Mouse (Mus musculus) retina, postnatal 7 days (tissue): ENCODE measurements around the gene Pnrc1.
"Not testable (repeated sequence)": the region's sequence is repeated elsewhere in the genome, so short reads cannot be mapped to it uniquely, and the experiment has no call there.

Source experiments
- DNase-seq: peaks from one replicate; pipeline ENCODE4 v3.0.0-alpha.2; 2012; ENCODE audit warnings: low read depth, low spot score

Pnrc1 gene

DNA sequence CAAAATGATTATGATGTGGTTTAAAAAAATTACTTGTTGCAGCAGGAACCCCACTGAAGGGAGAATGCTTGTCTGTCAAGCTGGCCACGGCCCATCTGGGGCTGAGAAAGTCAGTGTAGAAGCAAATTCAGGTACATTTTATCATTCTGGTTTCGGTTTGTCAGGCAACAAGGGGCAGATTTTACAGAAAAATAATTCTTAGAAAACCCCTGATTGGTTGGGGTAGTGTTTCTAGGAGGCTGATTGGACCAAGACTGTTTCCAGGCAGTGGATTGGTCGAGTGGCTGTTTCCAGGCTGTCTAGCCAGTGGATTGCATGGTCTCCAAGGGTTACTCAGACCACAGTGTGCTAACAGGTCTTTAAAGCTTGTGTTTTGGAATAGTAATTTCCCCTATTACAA, at the start of gene Pnrc1:
Gene Pnrc1, minus strand, starts transcription at position 162 of the 400 bp plus-strand sequence.
- DNase-seq, result no peak

DNA sequence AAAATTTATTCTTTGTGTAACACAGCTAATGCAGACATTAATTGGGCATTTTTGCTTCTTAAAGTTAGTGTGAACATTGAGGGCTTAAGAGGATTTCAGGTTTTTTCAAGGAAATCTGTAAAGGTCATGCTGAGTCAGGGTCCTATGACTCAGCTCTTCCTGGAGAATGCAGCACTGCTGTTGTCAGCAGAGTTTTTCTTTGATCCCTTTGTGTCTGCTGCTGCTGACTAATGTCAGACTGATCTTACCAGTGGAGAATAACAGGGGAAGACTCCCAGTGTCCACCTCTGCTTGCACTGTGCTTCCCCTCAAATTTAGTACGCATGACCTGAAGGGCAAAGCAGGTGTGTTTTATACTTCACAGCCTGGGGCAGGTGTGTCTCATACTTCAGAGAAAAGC, 48.0 kb upstream of the Pnrc1 start:
- DNase-seq, result no peak

DNA sequence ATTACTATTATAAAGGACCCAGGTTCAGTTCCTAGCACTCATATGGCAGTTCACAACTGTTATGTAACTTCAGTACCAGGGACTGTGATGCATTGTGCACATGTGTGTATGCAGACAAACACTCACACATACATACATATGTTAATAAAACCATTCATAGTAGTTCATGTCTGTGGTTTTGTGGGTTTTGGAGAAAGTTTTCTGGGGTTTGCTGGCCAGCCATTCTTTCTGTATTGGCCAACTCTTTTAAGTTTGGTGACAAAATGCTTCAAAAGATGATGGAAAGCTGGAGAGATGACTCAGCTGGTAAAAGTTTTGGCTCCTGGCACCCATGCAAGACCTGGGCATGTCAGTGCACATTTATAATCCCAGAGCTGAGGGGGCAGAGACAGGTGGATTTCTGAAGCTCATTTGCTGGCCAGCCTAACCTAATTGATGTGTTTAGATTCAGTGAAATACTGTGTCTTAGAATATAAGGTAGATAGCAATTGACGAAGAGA, 43.0 kb upstream of the Pnrc1 start:
- no peak for DNase-seq

DNA sequence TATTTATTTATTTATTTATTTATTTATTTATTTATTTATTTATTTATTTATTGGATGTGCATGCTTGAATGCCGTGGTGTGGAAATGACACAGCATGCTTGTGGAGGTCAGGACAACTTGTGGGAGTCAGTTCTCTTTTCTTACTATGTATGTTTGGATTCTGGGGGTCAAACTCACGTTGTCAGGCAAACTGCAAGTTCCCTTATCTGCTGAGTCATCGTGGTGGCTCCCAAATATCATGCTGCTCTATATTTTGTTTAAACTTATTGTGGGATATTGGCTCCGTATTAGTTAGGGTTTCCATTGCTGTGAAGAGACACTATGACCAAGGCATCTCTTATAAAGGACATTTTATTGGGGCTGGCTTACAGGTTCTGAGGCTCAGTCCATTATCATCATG, 41.2 kb upstream of the Pnrc1 start:
- DNase-seq, result no peak

DNA sequence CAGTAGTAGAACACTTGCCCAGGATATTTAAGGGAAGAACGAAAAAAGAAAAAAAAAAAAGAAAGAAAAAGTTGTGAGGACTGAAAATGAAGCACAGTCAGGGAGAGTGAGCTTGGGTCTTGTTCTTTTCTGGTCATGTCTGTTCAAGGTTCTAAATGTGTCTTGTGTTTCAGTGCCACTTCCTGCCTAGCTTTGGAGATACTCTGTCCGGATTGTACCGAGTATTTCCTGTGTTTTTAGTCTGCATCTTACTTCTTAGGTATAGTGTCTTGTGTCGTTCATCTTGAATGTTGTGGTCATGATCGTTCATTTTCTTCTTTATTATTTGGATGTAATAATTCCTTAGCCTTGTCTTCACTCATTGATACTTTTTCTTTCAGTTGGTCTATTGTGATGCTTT, 25.9 kb upstream of the Pnrc1 start:
- DNase-seq, result no peak

DNA sequence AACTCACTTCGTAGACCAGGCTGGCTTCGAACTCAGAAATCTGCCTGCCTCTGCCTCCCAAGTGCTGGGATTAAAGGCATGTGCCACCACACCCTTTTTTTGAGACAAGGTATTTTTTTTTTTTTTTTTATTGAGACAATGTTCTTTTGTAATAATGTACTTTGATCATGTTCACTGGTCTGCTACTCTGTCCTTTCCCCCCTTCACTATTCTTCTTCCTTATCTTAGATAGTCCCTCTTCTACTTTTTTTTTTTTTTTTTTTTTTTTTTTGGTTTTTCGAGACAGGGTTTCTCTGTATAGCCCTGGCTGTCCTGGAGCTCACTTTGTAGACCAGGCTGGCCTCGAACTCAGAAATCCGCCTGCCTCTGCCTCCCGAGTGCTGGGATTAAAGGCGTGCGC, 24.2 kb upstream of the Pnrc1 start:
- not testable (repeated sequence) for DNase-seq

DNA sequence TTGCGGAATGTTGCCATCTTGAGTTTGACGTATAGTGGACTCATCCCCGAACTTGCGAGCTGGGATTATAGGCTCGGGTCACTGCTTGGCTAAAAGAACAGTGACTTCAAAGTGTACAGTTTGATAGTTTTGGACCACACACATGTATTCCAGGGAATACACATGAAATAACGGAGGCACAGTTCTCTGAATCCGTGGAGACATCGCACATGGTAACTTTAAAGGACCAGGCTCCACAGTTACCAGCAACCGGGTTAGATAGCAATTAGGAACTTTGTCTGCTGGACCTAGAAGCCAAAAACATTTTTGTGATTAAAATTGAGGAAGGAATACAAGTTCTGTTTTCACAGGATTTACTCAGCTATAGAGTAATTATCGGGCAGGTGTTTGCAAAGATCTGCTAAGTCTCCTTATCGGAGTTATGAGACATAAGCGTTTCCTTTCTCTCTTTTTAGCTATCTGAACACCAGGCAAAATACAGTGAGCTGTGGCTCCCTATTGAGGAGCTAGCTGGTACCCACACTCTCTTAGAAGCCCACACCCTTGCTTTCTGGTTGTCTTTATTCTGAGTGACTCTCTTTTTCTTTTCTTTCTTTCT, 21.0 kb upstream of the Pnrc1 start:
- DNase-seq, result no peak

DNA sequence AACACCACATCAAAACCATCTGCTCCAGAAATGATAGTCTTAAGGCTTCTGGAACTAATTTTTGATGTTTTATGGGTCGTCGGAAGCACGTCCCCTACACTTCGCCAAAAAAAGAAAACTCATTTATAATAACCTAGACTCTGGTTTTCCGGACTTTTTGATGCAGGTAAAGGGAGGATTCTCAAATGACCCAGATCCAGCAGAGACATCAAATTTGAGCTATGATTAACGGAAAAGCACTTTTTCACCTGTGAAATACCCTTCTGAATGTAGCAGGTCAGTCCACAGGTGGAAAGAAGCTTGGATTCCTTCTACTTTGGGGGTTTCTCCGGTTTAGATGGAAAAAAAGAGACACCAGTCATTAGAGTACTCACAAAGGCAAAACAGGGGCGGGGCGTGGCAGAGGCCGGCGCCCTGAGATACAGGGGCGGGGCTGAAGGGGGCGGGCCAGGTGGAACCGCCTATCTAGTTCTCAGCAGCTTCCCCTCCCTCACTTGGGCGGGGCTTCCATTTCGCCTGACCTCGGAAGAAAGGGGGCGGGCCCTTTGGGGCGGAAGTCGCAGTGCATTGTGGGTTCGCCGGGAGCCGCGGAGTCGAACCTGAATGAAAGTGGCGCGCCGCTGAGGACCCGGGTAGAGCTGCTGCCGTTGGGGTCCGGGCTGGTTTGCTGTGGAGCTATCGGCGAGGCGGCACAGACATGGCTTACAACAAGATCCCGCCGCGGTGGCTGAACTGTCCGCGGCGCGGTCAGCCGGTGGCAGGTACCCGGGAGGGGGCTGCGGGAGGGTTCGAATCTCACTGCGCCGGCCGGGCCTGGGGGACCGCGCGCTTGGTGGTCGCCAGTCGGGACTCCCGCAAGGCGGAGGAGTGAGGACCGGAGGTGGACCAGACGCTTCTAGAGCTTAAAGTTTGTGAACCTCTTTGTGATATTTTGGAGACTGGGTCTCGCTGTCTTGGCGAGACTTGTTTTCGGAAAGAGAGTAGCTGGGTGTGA, 20.1 kb upstream of the Pnrc1 start, which contains the start of gene Rngtt:
Gene Rngtt, plus strand, starts transcription at position 548 of the 994 bp plus-strand sequence.
- DNase-seq, result peak; percentile 92

DNA sequence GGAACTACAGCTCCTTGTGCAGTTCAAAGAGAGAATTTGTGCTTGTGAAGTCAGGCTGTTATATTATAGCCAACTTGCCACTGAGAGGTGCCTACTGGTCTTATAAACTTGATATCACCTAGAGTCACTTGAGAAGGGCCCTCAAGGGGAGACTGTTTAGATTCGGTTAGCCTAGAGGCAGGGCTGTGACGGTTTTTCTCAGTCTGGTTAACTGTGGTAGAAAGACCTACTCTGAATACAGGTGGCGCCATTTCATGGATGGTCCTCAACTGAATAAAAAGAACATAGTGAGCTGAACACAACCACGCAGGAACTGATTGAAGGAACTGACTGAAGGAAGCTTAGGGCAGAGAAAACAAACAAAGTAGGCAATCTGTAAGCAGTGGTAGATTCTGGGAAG, 17.2 kb upstream of the Pnrc1 start:
- no peak for DNase-seq

DNA sequence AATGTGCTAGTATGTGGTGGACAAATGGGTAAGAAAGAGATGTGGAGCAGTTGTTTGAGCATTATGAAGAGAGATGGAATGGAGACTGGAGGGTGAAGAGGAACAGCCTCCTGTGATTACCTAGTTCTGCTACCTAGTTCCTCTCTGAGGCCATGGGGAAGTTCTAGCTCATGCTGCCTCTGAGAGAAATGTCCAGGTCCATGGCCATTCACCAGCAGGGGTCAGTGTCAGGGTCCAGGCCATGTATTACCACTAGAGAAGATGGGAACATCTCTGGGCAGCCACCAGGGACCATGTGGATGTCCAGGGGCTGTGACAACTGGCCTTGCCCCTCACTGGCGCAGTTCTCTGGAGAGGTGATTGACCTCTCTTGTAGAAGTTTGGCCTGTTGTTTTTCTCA, 13.1 kb upstream of the Pnrc1 start:
- DNase-seq, result no peak

DNA sequence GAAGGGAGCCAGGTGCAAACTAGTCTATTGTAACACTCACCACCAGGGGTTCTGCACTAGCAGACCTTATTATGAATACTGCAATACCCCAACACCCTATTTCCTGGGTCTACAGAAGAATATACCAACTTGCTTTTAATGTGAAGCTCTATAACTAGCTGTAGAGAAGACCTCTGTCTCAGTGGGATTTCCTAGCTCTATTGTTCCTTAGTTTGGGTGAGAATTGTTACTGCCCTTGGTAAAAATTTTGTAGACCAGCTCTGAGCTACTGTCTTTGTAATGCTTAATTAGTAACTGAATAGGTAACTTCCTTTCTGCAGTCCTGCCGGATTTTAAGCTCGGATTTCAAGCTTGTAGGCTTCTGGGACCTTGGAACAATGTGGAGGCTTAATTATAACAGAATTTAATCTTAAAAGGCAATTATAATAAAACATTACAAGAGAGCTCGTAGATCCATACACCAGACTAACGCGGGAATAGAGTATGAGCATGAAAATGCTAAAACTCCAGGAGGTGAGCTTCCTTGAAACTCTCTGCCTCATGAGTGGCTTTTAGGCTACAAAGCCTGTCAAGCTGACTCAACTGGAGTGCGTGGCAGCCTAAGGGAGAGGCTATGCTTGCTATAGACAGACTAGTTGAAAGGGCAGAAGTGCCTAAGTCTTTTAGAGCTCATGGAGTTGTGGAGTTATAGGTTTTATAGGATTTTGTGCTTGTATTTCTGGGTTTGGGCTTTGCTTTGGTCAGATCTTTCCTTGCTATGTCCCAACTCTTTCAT, 11.1 kb upstream of the Pnrc1 start:
- not testable (repeated sequence) for DNase-seq

DNA sequence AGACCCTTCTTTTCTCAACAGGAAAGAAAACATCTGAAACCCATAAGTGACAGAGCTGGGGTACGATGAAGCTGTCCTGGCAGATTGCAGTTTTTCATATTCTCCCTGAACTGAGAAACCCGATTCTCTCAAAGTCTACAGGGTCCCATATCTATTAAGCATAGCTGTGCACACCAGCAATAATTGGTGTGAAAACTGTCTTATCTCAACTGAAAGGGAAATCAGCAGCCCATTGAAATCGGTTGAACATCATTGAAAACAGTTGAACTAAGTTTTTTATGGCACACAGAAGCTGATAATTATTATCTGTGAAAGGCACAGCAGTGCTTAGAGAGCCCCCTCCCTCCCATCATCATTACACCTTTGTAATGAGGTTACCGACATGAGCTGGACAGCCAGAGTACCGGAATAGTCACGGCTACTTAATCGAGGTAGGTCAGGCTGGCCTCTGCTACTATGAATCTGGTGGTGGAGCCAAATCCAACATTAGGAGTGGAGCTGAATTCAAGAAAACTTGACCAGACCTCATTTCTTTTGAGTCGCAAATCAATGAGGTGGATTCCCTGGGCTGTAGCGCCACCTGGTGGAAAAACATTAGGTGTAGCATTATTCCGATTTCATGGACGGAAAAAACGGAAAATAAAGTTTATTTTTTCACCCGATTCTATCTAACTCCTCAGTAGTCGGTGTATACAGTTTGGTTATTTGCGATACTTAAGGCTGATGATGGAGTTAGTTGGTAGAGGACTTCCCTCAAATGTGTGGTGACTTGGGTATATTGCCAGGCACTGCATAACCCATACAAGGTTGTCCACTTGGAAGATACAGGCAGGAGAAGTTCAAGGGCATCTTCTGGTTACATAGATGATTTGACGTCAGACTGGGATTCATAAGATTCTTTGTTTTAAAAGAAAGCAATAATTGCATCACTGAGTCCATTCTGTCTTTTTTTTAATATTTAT, 2.7 kb upstream of the Pnrc1 start:
- DNase-seq, result peak; percentile 56

DNA sequence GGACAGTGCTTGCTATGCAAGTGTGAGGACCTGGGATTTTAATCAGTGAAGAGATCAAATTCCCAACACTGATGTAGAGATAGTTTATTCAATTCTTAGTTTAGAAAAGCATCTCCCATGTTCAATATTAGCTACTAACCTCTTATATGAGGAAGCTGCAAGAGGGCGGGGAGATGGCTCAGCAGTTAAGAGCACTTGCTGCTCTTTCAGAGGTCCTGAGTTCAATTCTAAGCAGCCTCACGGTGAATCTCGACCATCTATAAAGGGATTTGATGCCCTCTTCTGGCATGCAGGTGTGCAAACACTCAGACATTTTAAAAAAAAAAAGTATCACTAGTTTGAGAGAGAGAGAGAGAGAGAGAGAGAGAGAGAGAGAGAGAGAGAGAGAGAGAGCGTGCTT, 915 bp upstream of the Pnrc1 start:
- no peak for DNase-seq

DNA sequence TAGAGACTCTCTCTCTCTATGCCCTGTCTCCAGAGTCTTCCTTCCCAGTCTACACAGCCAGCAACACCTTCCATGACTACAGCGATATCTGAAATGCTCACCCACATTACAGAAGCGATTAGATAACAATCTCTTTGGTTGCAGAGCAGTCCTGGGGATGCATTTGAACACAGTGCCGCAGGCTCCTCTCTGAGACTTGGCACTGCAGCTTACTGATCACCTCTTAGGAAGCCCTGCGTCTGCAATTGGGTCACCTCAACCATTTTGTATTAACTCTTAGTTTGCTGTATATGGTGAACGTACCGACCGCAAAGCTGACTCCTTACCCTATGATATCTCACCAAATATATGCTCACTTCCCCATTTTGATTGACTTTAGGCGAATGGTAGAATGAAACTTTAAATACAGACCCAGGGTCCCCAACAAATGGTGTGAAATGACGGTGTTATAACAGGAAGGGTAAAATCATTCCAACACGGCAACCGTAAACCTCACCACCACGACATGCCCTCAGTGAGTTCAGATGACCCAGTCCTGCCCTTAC, 785 bp downstream of the Pnrc1 start:
- DNase-seq, result no peak

DNA sequence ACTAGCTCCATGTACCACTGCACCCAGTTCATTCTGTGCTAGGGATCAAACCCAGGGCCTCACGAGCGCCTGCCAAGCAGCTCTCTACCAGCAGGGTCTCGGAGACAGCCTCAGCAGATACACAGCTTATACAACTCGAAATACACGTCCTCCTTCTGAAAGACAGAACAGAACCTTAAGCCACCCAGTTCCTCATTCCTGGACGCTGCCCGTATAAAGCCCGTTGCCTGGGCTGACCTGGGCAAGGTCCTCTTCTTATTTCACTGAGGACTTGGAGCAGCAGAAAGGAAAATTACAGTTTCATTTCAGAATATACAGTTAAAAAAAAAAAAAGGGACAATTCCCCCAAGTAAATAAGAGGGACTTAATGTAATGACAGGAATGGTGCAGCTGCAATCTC, 4.5 kb downstream of the Pnrc1 start:
- no peak for DNase-seq

DNA sequence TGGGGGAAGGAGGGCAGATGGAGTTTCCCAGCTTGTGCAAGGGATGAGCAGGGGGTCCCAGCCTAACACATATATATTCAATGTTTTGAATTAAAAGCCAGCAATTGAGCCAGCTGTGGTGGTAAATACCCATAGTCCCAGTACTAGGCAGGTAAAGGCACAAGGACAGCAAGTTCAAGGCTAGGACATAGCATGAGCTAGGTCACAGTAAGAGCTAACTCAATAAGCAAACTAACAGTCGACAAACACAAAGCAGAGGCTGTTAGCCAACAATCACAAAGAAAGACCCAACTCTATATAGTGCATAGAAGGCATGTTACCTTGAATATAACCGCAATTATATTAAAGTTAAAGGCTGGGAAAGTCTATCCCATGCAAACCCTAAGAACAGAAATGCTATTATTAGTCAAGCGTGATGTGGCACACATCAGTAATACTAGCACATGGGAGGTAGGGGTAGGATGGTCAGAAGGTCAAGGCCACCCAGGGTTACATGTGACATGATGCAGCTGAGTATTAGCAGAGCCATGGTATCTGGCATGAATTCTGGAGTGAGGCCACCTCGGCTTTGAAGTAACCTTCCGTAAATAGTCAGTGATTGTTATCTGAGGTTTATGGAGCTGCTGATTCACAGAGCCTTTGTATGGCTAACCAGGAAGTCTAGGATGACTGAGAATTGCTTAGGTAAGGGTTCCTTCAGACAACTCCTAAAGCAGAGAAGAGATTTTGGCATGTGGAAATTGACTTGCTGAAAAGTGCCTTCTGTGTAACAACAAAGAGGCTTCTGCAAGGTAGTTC, 5.7 kb downstream of the Pnrc1 start:
- DNase-seq, result no peak

DNA sequence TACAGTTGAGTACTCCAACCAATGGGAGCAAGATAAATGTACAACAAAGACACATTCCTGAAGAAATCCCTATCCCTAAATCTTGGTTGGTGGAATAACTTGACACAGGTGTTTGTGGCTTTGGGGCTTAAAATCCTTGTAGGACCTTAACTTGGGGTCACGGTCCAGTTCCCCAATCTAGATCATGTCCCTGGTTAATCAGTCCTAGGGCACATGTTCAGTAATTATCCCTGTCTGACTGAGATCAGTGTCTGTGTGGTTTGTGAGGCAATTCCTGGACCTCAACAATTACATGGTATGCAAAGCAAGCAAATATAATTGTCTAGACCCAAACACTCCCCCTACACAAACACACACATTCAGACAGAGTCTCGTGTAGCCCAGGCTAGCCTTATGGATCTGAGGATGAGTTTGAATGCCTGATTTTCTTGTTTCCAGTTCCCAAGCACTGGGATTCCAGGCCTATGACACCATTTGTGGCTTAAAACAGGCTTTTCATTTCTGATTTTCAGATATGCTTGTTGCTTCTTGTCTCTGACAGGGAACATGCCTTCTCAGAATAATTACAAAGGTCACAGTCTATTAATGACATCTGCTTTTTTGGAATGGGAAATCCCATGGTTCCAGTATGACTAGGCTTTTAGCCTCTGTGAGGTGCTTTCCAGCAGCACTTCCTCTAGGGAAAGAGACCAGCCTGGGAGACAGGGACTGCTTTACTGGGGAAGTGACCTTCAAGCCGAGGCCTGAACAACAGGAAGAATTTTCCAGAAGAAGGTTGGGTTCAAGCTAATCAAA, 7.9 kb downstream of the Pnrc1 start:
- DNase-seq, result no peak

DNA sequence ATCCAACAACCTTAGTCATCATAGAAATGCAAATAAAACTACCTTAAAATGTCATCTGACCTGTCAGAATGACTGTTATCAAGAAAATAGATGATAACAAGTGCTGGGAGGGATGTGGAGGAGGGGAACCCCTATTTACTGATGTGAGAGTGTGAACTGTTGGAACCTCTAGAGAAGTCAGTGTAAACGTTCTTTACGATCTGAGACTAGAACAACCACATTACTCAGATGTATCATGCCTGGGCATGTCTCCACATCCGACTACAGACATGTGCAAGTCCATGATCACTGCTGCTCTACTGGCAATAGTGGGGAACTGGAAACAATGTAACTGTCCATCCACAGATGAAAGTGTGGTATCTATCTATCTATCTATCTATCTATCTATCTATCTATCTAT, 16.5 kb downstream of the Pnrc1 start:
- DNase-seq, result no peak
